Mouse (Mus musculus) embryonic facial prominence, embryonic 15.5 days (tissue): ENCODE measurements around the gene Rdh11. TPM values are rescaled to one million over a fixed set of nuclear protein-coding genes. Genes with fewer than 3 reads are reported as not detected.
"Not testable (repeated sequence)": the region's sequence is repeated elsewhere in the genome, so short reads cannot be mapped to it uniquely, and the experiment has no call there.

Experiments
- ATAC-seq: fragments of 200-750 bp; cut with Nextera tagmentation; 2 replicates; pipeline ENCODE4 v1.8.0; 2017; ENCODE audit warnings: low read depth, moderate TSS enrichment; ENCODE audit not compliant: insufficient number of reproducible peaks, low FRiP score, low TSS enrichment
- H3K27ac ChIP-seq: fragments of 300-500 bp; sonication (generic); replicated peaks from 2 replicates; pipeline ENCODE4 v1.5.1; 2015; ENCODE audit warnings: mild to moderate bottlenecking, inconsistent platforms
- H3K27me3 ChIP-seq: fragments of 300-500 bp; sonication (generic); 2 replicates; pipeline ENCODE4 v1.6.1; 2015; ENCODE audit warnings: inconsistent platforms
- H3K36me3 ChIP-seq: fragments of 300-500 bp; sonication (generic); 2 replicates; pipeline ENCODE4 v1.6.1; 2015; ENCODE audit warnings: mild to moderate bottlenecking, inconsistent platforms
- H3K4me1 ChIP-seq: fragments of 300-500 bp; sonication (generic); 2 replicates; pipeline ENCODE4 v1.6.1; 2015; ENCODE audit warnings: inconsistent platforms
- H3K4me2 ChIP-seq: fragments of 300-500 bp; sonication (generic); replicated peaks from 2 replicates; pipeline ENCODE4 v1.6.1; 2015; ENCODE audit warnings: mild to moderate bottlenecking, inconsistent platforms
- H3K4me3 ChIP-seq: fragments of 300-500 bp; sonication (generic); replicated peaks from 2 replicates; pipeline ENCODE4 v1.5.1; 2015; ENCODE audit warnings: mild to moderate bottlenecking, inconsistent platforms
- H3K9ac ChIP-seq: fragments of 300-500 bp; sonication (generic); 2 replicates; pipeline ENCODE4 v1.6.1; 2015; ENCODE audit warnings: inconsistent platforms
- H3K9me3 ChIP-seq: fragments of 300-500 bp; sonication (generic); replicated peaks from 2 replicates; pipeline ENCODE4 v1.6.1; 2016; ENCODE audit warnings: inconsistent platforms
- WGBS: fragments of 180-500 bp; shearing (Covaris S2); methylation state at CpG from one replicate; pipeline ENCODE4 v1.1.7; 2015; 5-methylcytosine and 5-hydroxymethylcytosine counted together
- polyA plus RNA-seq: library from polyadenylated mRNA; unstranded; fragments of >200 nt; fragmentation: Nextera tagmentation; extraction: Ambion mirVana; gene quantifications from 2 replicates; pipeline ENCODE4 v1.2.1, GENCODE M21; 2015

The Rdh11 gene
- 23.7 and 24.8 TPM in 2 replicates for polyA plus RNA-seq

DNA sequence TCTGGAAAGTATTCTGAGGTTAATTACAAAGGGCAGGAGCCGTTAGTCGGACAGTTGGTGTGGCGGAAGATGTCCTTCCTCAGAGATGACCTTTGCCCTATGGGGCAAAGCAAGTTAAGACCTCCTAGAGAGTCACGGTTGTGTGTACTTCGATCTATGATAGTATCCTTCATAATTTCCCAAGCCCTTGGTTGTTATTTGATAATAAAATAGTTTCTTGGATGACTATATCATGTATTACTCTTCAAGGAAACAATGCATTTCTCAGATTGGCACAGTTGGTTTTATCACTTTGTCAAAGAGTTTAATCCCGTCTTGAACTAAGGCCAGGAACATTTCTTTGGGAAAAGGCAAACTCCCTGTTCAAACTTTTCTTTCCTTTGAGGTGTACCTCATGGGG lies at the start of gene Rdh11:
Gene Rdh11, minus strand, starts transcription at position 101 of the 400 bp plus-strand sequence.
- Histone ChIP-seq H3K36me3 (peaks cover 14% of the 10 kb centered on the region), H3K27ac (peak within 1 kb of the TSS; percentile 48; the same call in 1 of the 2 replicates), H3K4me1 (peaks cover 18% of the 10 kb centered on the region), H3K9ac (peak within 1 kb of the TSS; percentile 21), H3K27me3 (no peaks in the 10 kb centered on the region), H3K9me3 (no peaks in the 10 kb centered on the region), H3K4me3 (peak within 1 kb of the TSS; percentile 56), H3K4me2 (peak within 1 kb of the TSS; percentile 74)
- no peak for ATAC-seq
- WGBS: 52% methylated on average over 6 of the region's 6 CpGs

DNA sequence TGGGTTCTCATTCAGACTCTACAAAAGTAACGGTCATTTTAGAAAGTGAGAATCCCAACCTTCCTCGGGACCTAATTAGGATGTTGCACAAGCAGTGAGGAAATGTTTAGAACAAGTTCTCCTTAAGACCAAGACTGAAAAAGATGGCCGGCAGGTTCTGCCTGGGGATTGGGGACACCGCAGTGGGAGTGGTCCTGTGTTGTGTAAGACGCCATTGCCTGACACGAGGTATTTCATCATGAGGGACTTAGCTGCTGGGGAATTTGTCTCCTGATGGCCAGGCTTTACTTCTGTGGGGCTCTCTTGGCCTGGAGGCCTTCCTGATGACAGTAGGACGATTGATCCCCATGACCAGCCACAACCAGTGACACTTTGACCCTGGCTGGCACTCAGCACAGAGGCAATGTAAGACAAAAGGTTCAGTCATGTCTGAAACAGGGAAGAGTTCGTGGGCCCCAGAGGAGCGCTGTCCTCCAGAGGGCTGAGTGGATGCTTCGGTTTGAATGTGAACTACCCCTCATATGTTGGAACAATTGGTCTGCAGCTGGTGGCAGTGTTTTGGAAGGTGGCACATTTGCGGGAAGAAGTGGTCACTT lies 43.5 kb upstream of the Rdh11 start:
- no peak for ATAC-seq
- WGBS: 57% methylated on average over 11 of the region's 11 CpGs
- Histone ChIP-seq H3K27me3 (no peaks in the 10 kb centered on the region), H3K9ac (no peak overlapping the region), H3K9me3 (no peaks in the 10 kb centered on the region), H3K36me3 (peaks cover 68% of the 10 kb centered on the region), H3K4me2 (no peak overlapping the region), H3K27ac (no peak overlapping the region), H3K4me3 (no peak overlapping the region), H3K4me1 (no peaks in the 10 kb centered on the region)

DNA sequence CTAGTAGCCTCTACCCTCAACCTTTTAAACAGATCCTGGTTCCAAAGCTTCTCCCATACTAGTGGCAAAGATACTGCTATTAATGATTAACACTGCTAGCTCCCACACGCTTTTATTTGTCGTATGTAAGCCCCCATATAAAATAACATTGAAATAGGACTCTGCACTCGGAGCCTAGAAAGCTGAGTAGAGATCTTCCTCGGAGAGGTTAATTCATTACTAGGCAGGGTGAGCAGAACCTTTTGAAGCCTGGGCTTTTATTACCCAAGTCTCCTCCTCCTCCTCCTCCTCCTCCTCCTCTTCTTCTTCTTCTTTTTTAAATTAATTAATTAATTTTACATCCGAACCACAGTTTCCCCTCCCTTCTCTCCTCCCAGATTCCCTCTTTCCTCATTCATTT lies 25.4 kb upstream of the Rdh11 start:
- ATAC-seq: no peak
- Histone ChIP-seq H3K27me3 (no peaks in the 10 kb centered on the region), H3K27ac (no peak overlapping the region), H3K4me1 (no peaks in the 10 kb centered on the region), H3K4me3 (no peak overlapping the region), H3K36me3 (no peaks in the 10 kb centered on the region), H3K9ac (no peak overlapping the region), H3K9me3 (no peaks in the 10 kb centered on the region), H3K4me2 (no peak overlapping the region)
- WGBS: 73% methylated on average over 5 of the region's 5 CpGs

DNA sequence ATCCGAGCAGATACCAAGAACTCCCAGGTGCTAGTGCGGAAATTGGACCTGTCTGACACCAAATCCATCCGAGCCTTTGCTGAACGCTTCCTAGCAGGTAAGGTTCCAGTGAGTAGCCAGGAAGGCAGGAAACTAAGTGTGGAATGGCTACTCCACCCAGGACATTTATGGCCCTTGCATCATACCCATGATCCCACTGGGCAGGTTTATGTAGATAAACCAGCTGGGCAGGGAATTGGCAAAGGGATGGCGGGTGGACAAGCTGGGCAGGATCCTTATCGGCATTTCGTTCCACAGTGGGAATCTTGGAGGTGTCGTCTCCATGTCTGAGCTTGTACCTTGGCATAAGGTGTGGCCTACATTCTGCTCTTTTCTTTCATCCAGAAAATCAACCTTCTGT lies 19.4 kb upstream of the Rdh11 start:
- no peak overlapping the region for H3K4me2 ChIP-seq
- H3K36me3 ChIP-seq: no peaks in the 10 kb centered on the region
- no peak overlapping the region for H3K27ac ChIP-seq
- no peaks in the 10 kb centered on the region for H3K4me1 ChIP-seq
- H3K9ac ChIP-seq: no peak overlapping the region
- H3K4me3 ChIP-seq: no peak overlapping the region
- ATAC-seq: no peak
- WGBS: 71% methylated on average over 8 of the region's 8 CpGs
- no peaks in the 10 kb centered on the region for H3K9me3 ChIP-seq
- no peaks in the 10 kb centered on the region for H3K27me3 ChIP-seq

DNA sequence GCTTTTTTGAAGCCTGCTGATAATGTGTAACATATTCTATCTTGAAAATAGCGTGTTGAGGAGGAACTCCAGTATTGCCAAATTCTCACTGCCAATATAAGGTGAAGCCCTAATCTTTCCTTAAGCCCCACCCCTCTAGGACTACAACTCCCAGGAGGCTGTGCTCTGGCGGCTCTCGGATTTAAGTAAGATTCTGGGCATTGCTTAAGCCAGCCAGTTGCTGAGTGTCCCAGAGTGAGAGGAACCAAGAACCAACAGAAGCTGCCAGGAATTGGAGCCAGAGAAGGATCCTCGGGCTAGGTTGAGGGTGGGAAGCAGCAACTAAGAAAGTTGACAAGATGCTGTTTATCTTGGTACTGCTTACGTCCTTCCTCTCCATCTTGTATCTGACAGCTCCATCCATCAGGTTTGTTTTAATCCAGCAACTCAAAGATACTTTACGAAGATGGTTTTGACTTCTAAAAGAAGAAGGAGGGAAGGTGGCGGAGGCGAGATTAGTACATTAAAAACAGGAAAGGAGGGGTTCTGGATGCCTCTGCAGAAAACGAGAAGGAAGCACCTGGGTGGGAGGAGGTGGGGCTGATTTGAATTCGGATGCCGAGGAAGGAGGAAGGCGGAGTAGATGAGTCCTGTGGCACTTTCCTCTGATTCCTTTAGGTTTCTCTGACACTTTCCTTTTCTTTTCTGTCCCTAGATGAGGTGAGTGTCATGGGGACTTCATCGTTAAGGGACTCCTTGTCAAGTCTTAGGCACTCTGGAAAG lies 16.8 kb upstream of the Rdh11 start, which contains the start of gene Rdh12:
Gene Rdh12, plus strand, starts transcription at position 212 of the 762 bp plus-strand sequence.
- 4% methylated on average over 13 of the region's 13 CpGs for WGBS
- Histone ChIP-seq H3K27ac (no peak within 1 kb of the TSS), H3K4me2 (peak within 1 kb of the TSS; percentile 63), H3K9ac (peak within 1 kb of the TSS; percentile 29; the same call in 1 of the 2 replicates), H3K36me3 (no peaks in the 10 kb centered on the region), H3K4me3 (peak within 1 kb of the TSS; percentile 48), H3K4me1 (no peaks in the 10 kb centered on the region), H3K9me3 (no peaks in the 10 kb centered on the region), H3K27me3 (no peaks in the 10 kb centered on the region)
- ATAC-seq: no peak

DNA sequence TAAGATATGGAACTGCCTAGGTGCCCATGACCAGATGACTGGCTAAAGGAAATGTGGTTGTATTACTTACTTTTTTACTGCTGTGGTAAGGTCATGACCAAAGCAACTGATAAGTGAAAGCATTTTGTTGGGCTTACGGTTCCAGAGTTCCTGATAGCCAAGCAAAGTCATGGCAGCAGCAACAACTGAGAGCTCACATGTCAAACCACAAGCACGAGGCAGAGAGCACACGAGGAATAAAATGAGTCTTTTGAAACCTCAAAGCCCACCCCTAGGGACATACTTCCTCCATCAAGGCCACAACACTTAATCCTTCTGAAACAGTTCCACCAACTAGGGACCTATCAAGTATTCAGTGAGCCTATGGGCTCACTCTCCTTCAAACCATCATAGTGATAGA lies 9.8 kb upstream of the Rdh11 start:
- H3K4me1 ChIP-seq: no peaks in the 10 kb centered on the region
- no peak overlapping the region for H3K27ac ChIP-seq
- no peak for ATAC-seq
- WGBS: 68% methylated on average over 3 of the region's 3 CpGs
- H3K27me3 ChIP-seq: no peaks in the 10 kb centered on the region
- H3K9me3 ChIP-seq: no peaks in the 10 kb centered on the region
- no peak overlapping the region for H3K4me3 ChIP-seq
- no peak overlapping the region for H3K9ac ChIP-seq
- H3K36me3 ChIP-seq: no peaks in the 10 kb centered on the region
- H3K4me2 ChIP-seq: no peak overlapping the region

DNA sequence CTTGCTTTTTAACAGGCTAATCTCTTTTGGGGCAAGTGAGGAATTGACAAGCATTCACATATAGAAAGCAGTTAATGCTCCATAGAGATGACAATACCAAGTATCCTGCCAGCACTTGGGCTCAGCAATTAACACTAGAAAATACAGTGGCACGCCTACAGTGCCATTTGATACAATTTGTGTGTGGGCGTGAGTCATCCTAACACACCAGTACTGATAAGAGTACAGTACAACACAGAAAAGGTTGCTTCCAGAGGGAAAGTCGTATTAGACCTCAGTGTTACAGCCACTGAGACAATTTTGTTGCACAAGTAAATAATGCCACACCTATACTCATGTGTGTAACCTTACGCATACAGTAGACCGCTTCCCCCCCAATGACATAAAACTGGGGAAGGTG lies 5.0 kb upstream of the Rdh11 start:
- ATAC-seq: no peak
- H3K4me1 ChIP-seq: peaks cover under 1% of the 10 kb centered on the region; the same call in 1 of the 2 replicates
- H3K4me2 ChIP-seq: no peak overlapping the region
- H3K36me3 ChIP-seq: no peaks in the 10 kb centered on the region
- no peak overlapping the region for H3K9ac ChIP-seq
- H3K9me3 ChIP-seq: no peaks in the 10 kb centered on the region
- H3K27me3 ChIP-seq: no peaks in the 10 kb centered on the region
- H3K4me3 ChIP-seq: no peak overlapping the region
- H3K27ac ChIP-seq: no peak overlapping the region
- 84% methylated on average over 5 of the region's 5 CpGs for WGBS

DNA sequence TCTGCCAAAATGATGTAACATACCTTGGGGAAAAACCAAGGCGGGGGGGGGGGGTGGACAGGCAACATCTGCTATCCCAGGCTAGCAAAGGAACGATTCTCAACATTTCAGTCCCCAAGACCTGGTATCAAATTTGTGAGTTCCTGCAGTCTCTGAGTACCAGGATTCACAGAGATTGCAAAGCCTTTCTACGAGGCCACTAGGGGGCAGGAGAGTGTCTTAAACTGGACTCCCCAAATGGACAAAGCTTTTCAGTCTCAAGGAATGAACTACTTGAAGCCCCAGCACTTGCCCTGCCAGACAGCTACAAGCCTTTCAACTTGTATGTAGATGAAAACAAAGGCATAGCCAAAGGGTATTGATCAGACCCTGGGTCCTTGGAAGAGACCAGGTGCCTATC lies 1.3 kb upstream of the Rdh11 start:
- Histone ChIP-seq H3K9me3 (no peaks in the 10 kb centered on the region), H3K27me3 (no peaks in the 10 kb centered on the region), H3K4me3 (no peak overlapping the region), H3K36me3 (peaks cover 1% of the 10 kb centered on the region), H3K4me2 (no peak overlapping the region), H3K9ac (no peak overlapping the region), H3K27ac (no peak overlapping the region), H3K4me1 (peaks cover 18% of the 10 kb centered on the region)
- ATAC-seq: no peak
- WGBS: 6% methylated on average over 3 of the region's 3 CpGs

DNA sequence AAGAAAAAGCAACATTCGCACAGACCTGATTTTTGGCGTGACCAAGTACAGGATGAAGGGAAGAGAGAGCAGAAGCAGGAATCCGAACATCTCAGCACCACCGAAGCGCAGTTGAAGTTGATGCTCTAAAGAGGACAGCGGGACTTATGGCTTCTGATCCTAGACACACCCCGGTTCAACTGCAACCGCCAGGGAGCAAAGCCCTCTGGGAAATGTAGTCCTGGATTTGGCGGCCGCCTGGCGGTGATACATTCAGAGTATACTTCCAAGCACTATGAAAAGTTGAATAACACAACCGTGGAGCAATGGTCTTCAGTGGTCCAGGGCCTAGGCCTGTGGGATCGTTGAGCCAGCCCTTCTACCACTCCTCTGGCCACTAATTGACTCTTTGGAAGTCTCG lies 392 bp downstream of the Rdh11 start:
- Histone ChIP-seq H3K27ac (0 out of 2 replicates have a peak overlapping the region, but pooled peaks have one; percentile 48), H3K9me3 (no peaks in the 10 kb centered on the region), H3K27me3 (no peaks in the 10 kb centered on the region), H3K4me1 (peaks cover 18% of the 10 kb centered on the region), H3K36me3 (peaks cover 19% of the 10 kb centered on the region), H3K4me2 (peak overlapping the region; percentile 74), H3K4me3 (peak overlapping the region; percentile 56), H3K9ac (peak overlapping the region; percentile 21)
- ATAC-seq: peak; percentile 88
- WGBS: 3% methylated on average over 14 of the region's 14 CpGs

DNA sequence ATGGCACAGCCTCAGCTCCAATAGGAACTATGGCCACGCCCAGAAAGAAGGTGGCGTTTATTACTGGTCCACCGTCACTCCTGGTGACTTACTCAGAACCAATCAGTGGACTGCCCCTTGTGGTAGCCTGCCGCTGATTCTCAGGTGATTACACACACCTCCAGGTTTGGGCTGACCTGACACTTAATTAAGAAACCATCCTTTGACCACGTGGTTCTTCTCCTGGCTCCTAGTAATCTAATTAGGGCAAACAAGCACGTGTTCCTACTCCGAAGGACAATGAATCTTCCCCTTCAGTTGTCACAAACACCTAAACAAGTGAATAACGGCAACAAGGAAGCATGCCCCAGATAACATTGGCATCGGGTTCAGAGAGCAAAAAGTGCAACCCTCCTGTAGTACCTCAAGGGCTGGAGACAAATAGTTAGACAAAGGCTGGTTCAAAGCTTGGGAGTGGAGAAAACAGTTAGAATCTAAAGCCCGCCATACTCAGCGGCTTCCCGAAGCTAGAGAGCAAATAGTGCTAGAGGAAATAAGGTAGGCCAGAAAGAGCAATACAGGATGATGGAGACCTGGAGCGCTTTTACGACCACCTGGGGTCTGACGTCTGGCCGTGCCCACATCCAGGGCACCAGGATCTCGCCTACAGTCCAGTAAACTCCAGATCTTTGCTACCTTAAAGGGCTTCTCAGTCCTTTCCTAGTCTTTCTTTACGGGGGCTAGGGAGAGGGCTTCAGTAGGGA lies 991 bp downstream of the Rdh11 start:
- H3K4me3 ChIP-seq: peak overlapping the region; percentile 56
- H3K9me3 ChIP-seq: no peaks in the 10 kb centered on the region
- peak overlapping the region; percentile 21 for H3K9ac ChIP-seq
- no peaks in the 10 kb centered on the region for H3K27me3 ChIP-seq
- peaks cover 18% of the 10 kb centered on the region for H3K4me1 ChIP-seq
- H3K4me2 ChIP-seq: peak overlapping the region; percentile 74
- ATAC-seq: peak; percentile 86
- under 1% methylated on average over 18 of the region's 18 CpGs for WGBS
- peaks cover 25% of the 10 kb centered on the region for H3K36me3 ChIP-seq
- peak overlapping the region; percentile 48; the same call in 1 of the 2 replicates for H3K27ac ChIP-seq

DNA sequence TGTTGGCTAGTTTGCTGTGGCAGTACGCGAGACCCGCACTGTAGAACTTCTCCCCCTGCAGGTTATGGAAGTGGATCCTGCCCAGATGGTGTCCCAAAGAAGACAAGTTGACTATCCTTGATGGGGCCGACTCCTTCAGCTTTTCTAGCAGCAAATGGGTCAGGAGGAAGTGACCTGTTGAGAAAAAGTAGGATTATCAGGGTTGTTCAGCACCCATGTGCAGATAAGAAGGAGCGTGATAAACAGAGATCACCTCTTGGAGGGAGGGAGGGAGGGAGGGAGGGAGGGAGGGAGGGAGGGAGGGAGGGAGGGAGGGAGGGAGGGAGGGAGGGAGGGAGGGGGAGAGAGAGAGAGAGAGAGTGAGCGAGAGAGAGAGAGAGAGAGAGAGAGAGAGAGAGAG lies 6.9 kb downstream of the Rdh11 start:
- H3K4me1 ChIP-seq, H3K4me3 ChIP-seq, H3K27me3 ChIP-seq, H3K9me3 ChIP-seq, H3K27ac ChIP-seq, H3K9ac ChIP-seq, H3K4me2 ChIP-seq, ATAC-seq: not testable (repeated sequence)
- H3K36me3 ChIP-seq: peaks cover 64% of the 10 kb centered on the region
- 88% methylated on average over 4 of the region's 6 CpGs for WGBS
